Mouse (Mus musculus) mesoderm, embryonic 11.5 days (tissue): ENCODE results near the gene Plg.

Experiments
- DNase-seq: peaks from one replicate; pipeline ENCODE4 v3.0.0-alpha.2; 2012; ENCODE audit warnings: low read depth, low spot score

Plg gene

GRCm38 (mm10) chr17:12452862-12453531, 74.6 kb downstream of the Plg start:
- no peak for DNase-seq

- no peak for DNase-seq
Observed at GRCm38 (mm10) chr17:12453691-12454090, 75.3 kb downstream of the Plg start.

GRCm38 (mm10) chr17:12455143-12455790, 76.9 kb downstream of the Plg start:
- DNase-seq, result no peak

GRCm38 (mm10) chr17:12461168-12461567, 82.8 kb downstream of the Plg start:
- no peak for DNase-seq

- DNase-seq, result no peak
Observed at GRCm38 (mm10) chr17:12466501-12467000, 88.1 kb downstream of the Plg start.

GRCm38 (mm10) chr17:12467642-12468041, 89.2 kb downstream of the Plg start:
- no peak for DNase-seq

DNA sequence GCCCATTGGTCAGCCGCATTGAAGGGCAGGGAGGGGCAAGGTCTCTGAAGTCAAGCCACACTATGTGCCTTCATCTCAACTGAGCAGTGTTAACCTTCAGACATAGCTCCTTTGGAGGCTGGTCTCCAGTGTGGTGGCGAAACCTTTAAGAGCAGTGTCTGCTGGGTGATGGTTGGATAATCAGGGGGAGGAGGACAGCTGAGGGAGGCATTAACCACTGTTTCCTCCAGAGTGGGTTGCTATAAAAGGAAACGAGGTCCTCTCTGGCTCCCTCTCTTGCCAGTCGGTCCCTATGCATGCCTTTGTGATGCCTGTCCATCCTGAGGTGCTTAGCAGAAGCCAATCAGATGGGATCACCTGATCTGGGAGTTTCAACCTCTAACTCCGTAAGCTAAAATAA, 90.3 kb downstream of the Plg start:
- DNase-seq, result no peak
